Mouse (Mus musculus) midbrain, postnatal 0 days (tissue): Measurements from ENCODE around the gene Tmem267. TPM values are rescaled to one million over a fixed set of nuclear protein-coding genes. Genes with fewer than 3 reads are reported as not detected.
A peak's percentile ranks its signal among the peaks of the same experiment; 100 is the strongest.

Source experiments
- ATAC-seq: fragments of 200-750 bp; cut with Nextera tagmentation; 2 replicates; pipeline ENCODE4 v1.8.0; 2017; ENCODE audit warnings: moderate number of reproducible peaks, mild to moderate bottlenecking, moderate TSS enrichment, moderate library complexity; ENCODE audit not compliant: low FRiP score
- DNase-seq: peaks from one replicate; pipeline ENCODE4 v3.0.0-alpha.2; 2015; ENCODE audit warnings: low spot score
- H3K27ac ChIP-seq: fragments of 300-500 bp; sonication (generic); 2 replicates; pipeline ENCODE4 v1.5.1; 2014; ENCODE audit warnings: low read depth, mild to moderate bottlenecking, low read length, mixed read lengths
- H3K27me3 ChIP-seq: fragments of 300-500 bp; sonication (generic); 2 replicates; pipeline ENCODE4 v1.6.1; 2014; ENCODE audit warnings: low read length, control low read depth, mixed read lengths; ENCODE audit not compliant: insufficient read depth
- H3K36me3 ChIP-seq: fragments of 300-500 bp; sonication (generic); 2 replicates; pipeline ENCODE4 v1.6.1; 2014; ENCODE audit warnings: low read length, control low read depth, mixed read lengths; ENCODE audit not compliant: insufficient read depth
- H3K4me1 ChIP-seq: fragments of 300-500 bp; sonication (generic); 2 replicates; pipeline ENCODE4 v1.6.1; 2014; ENCODE audit warnings: mild to moderate bottlenecking, control low read depth, antibody characterized with exemption, low read length, mixed read lengths; ENCODE audit not compliant: insufficient read depth
- H3K4me2 ChIP-seq: fragments of 300-500 bp; sonication (generic); 2 replicates; pipeline ENCODE4 v1.6.1; 2014; ENCODE audit warnings: low read depth, mild to moderate bottlenecking, low read length, mixed read lengths; ENCODE audit not compliant: poor library complexity, severe bottlenecking
- H3K4me3 ChIP-seq: fragments of 300-500 bp; sonication (generic); 2 replicates; pipeline ENCODE4 v1.5.1; 2014; ENCODE audit warnings: low read depth, mild to moderate bottlenecking, low read length, moderate library complexity
- H3K9ac ChIP-seq: fragments of 300-500 bp; sonication (generic); replicated peaks from 2 replicates; pipeline ENCODE4 v1.6.1; 2014; ENCODE audit warnings: mild to moderate bottlenecking, low read length, moderate library complexity, mixed read lengths; ENCODE audit not compliant: poor library complexity, severe bottlenecking
- H3K9me3 ChIP-seq: fragments of 300-500 bp; sonication (generic); 2 replicates; pipeline ENCODE4 v1.6.1; 2016; ENCODE audit warnings: low read length, control low read depth
- CTCF ChIP-seq: IDR thresholded peaks from 2 replicates; pipeline ENCODE4 v1.5.1; 2016; ENCODE audit warnings: antibody characterized with exemption, mild to moderate bottlenecking
- WGBS: fragments of 180-500 bp; shearing (Covaris S2); extraction: QIAGEN DNeasy Blood & Tissue Kit; methylation state at CpG from one replicate; pipeline ENCODE4 v1.1.7; 2014; 5-methylcytosine and 5-hydroxymethylcytosine counted together
- polyA plus RNA-seq: library from polyadenylated mRNA; unstranded; fragments of >200 nt; fragmentation: Nextera tagmentation; extraction: Ambion mirVana; gene quantifications from 2 replicates; pipeline ENCODE4 v1.2.1, GENCODE M21; 2015
- total RNA-seq: library from RNA; depleted of rRNA; stranded (reverse); fragments of >200 nt; gene quantifications from 2 replicates; pipeline ENCODE4 v1.2.3, GENCODE M21; 2014; rRNA removed

Gene Tmem267
- total RNA-seq, result 27.3 and 30.9 TPM in 2 replicates
- 3.5 and 5.2 TPM in 2 replicates for polyA plus RNA-seq

DNA sequence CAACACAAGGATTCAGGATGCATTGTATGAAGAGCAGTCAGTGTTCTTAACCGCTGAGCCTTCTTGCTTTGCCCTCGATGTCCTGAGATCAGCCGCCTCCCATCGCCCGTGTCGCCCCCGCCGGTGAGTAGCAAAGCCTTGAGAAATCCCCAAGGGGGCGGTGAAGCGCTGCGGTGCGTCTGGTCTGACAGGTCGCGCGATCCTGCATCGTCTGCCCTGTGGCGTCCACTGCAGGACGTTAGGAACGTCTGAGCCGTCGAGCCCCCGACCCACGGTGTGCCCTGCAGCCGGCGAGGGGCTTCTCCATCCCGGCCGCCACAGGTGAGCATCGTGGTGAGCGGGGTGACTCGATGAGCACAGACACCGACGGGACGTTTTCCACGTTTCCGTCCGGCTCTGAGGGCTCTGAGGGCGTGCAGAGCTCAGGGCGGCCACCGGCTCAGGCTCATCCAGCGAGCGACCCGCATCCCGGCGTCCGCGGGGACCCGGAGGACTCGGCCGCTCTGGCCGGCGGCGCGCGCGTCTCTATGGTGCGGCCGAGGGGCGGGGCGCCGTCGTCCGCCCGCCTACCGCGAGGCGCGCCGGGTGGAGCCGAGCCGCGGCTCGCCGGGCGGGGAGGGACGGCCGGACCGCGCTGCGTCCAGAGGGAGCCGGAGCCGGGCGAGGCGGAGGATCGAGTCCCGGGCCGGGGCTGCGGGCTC lies at the start of gene Tmem267, which contains the start of gene 3110070M22Rik:
Gene Tmem267 (plus strand): TSS at position 160 of the 701 bp plus-strand sequence.
Gene 3110070M22Rik (minus strand): TSS at position 504 of the 701 bp plus-strand sequence.
- H3K27ac ChIP-seq, result no peak within 1 kb of the TSS
- peak; percentile 45; the same call in 1 of the 2 replicates for TF ChIP-seq CTCF
- DNase-seq (peak; percentile 66), ATAC-seq (no peak)
- peaks cover 2% of the 10 kb centered on the region; the same call in 1 of the 2 replicates for H3K9me3 ChIP-seq
- 60% methylated on average over 87 of the region's 87 CpGs for WGBS
- H3K4me3 ChIP-seq, result no peak within 1 kb of the TSS
- no peak within 1 kb of the TSS; the same call in 1 of the 2 replicates for H3K9ac ChIP-seq
- no peaks in the 10 kb centered on the region for H3K27me3 ChIP-seq
- H3K4me1 ChIP-seq, result no peaks in the 10 kb centered on the region
- peaks cover 7% of the 10 kb centered on the region; the same call in 1 of the 2 replicates for H3K36me3 ChIP-seq
- no peak within 1 kb of the TSS; the same call in 1 of the 2 replicates for H3K4me2 ChIP-seq

DNA sequence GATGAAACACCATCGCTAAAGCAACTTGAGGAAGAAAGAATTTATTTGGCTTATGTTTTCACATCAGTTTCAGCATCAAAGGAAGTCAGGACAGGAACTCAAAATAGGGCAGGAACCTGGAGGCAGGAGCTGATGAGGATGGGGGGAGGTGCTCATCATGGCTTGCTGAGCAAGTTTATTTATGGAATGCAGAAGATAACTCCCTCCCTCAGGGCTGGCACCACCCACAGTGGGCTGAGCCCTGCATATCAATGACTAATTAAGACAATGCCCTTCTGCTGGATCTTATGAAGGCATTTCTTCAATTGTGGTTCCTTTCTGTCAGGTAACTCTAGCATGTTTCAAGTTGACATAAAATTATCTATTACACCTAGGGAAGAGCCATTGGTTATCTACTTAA lies 45.6 kb upstream of the Tmem267 start:
- TF ChIP-seq CTCF, result no peak
- Histone ChIP-seq H3K27ac (no peak overlapping the region), H3K4me1 (no peaks in the 10 kb centered on the region), H3K9ac (no peak overlapping the region), H3K27me3 (no peaks in the 10 kb centered on the region), H3K4me2 (no peak overlapping the region), H3K36me3 (peaks cover 30% of the 10 kb centered on the region), H3K4me3 (no peak overlapping the region), H3K9me3 (no peaks in the 10 kb centered on the region)
- ATAC-seq (no peak), DNase-seq (no peak)
- WGBS, result 97% methylated on average over 1 of the region's 1 CpGs

DNA sequence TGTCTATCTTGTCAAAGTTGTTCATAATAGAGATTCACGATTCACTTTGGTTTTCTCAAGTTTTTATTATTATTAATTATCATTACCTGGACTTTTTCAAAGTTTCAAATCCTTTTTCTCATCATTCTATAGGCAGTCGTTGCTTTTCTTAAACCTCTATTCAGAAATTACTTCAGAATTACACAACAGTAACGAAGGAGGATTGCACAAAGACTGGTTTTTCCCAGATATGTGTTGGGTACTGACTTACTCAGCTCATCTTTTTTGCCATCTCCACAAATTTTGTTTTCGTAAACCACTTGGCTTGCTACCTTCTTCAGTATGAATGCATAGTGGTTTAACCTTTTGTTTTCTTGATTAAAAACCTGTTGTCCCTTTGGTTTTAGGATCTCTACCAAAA lies 34.3 kb upstream of the Tmem267 start:
- Histone ChIP-seq H3K4me3 (no peak overlapping the region), H3K9me3 (no peaks in the 10 kb centered on the region), H3K4me1 (no peaks in the 10 kb centered on the region), H3K9ac (no peak overlapping the region), H3K4me2 (no peak overlapping the region), H3K27ac (no peak overlapping the region), H3K27me3 (no peaks in the 10 kb centered on the region), H3K36me3 (peaks cover 21% of the 10 kb centered on the region)
- no peak for TF ChIP-seq CTCF
- DNase-seq (no peak), ATAC-seq (no peak)
- 95% methylated on average over 4 of the region's 4 CpGs for WGBS

DNA sequence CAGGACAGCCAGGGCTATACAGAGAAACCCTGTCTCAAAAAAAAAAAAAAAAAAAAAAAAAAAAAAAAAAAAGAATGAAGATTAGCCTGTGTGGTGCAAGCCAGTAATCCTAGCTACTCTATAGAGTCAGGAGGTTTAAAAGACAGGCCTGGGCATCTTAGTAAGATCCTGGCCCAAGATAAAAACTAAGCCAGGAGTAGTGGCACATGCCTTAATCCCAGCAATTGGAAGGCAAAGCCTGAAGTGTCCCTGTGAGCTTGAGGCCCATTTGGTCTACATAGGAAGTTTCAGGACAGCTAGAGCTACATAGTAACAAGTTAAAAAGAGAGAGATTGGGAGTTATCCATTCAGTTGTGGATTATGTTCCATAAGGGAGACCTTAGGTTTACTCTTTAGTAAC lies 32.8 kb upstream of the Tmem267 start:
- Histone ChIP-seq H3K9me3 (no peaks in the 10 kb centered on the region), H3K4me1 (no peaks in the 10 kb centered on the region), H3K4me2 (no peak overlapping the region), H3K36me3 (peaks cover 25% of the 10 kb centered on the region), H3K9ac (no peak overlapping the region), H3K4me3 (no peak overlapping the region), H3K27me3 (no peaks in the 10 kb centered on the region), H3K27ac (no peak overlapping the region)
- TF ChIP-seq CTCF, result no peak
- no peak for DNase-seq
- ATAC-seq, result no peak

DNA sequence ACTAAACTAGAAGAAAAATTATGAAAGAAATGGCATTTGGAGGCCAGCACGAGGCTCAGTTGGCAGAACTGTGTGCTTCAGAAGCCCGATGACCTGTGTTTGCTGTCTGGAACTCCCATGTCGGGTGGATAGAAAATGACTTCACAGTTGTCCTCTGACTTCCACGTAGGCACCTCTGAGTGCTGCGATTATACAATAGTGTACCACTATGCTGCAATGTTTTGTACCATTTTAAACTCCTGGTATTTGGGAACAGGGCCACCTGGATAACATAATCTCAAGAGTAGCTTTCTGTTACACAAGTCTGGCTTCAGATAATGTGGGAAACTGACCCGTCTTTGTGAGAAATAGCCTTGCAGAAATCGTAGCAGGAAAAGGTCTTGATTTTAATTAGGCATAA lies 31.5 kb upstream of the Tmem267 start:
- H3K36me3 ChIP-seq, result peaks cover 17% of the 10 kb centered on the region; the same call in 1 of the 2 replicates
- DNase-seq (no peak), ATAC-seq (no peak)
- no peak overlapping the region for H3K27ac ChIP-seq
- no peak overlapping the region for H3K4me2 ChIP-seq
- no peaks in the 10 kb centered on the region for H3K27me3 ChIP-seq
- no peak overlapping the region for H3K9ac ChIP-seq
- H3K9me3 ChIP-seq, result no peaks in the 10 kb centered on the region
- TF ChIP-seq CTCF, result no peak
- no peaks in the 10 kb centered on the region for H3K4me1 ChIP-seq
- 94% methylated on average over 7 of the region's 7 CpGs for WGBS
- H3K4me3 ChIP-seq, result no peak overlapping the region

DNA sequence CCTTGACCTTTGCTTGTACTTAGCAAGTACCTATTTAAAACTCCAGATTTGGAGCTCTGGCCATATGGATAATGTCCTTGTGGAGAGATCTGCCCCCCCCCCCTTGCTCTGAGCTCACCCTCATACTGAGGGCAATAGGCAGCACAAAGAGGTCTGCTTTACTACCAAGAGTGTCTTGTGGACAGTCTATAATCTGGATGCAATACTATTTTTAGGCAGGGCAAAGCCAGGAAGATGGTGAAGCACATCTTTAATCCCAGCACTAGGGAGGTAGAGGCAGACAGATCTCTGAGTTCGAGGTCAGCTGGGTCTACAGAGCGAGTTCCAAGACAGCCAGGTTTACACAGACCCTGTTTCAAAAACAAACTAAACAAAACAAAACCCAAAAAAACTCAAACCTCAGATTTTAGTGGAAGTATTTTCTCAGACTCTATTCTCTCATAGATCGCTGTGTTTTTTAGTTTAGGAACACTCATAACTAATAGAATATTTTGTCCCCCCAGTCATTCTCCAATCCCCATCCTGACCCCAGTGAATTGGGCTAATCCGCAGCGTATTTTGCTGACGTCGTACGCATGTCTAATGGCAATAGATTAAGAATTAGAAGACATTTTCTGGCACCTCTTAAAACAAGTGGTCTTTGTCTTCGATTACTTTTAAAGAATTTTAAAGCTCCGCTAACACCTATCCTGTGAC lies 25.8 kb upstream of the Tmem267 start:
- peak; percentile 76 for ATAC-seq
- TF ChIP-seq CTCF, result no peak
- Histone ChIP-seq H3K4me1 (peaks cover 4% of the 10 kb centered on the region; the same call in 1 of the 2 replicates), H3K27ac (peak overlapping the region; percentile 87), H3K9ac (peak overlapping the region; percentile 72), H3K4me3 (peak overlapping the region; percentile 69), H3K4me2 (peak overlapping the region; percentile 66), H3K36me3 (peaks cover 18% of the 10 kb centered on the region), H3K9me3 (no peaks in the 10 kb centered on the region), H3K27me3 (no peaks in the 10 kb centered on the region)
- WGBS, result 6% methylated on average over 10 of the region's 10 CpGs
- DNase-seq, result no peak
